Mouse (Mus musculus): Measurements from ENCODE around the gene Gm15737.

GRCm38 (mm10) chr6:92904491-92904890 lies 35.3 kb downstream of the Gm15737 start:
- TF ChIP-seq CTCF (IDR thresholded peaks at IDR 0.05; ENCODE audit: borderline replicate concordance, extremely low read depth, insufficient read depth, insufficient read length) = no peak
- no peak for TF ChIP-seq POLR2A (IDR thresholded peaks at IDR 0.05; ENCODE audit: borderline replicate concordance, extremely low read depth, insufficient read depth, insufficient read length, poor library complexity, severe bottlenecking)
